Comparison of ENCODE assay signal across 8 mouse cellular contexts in the genomic region with DNA sequence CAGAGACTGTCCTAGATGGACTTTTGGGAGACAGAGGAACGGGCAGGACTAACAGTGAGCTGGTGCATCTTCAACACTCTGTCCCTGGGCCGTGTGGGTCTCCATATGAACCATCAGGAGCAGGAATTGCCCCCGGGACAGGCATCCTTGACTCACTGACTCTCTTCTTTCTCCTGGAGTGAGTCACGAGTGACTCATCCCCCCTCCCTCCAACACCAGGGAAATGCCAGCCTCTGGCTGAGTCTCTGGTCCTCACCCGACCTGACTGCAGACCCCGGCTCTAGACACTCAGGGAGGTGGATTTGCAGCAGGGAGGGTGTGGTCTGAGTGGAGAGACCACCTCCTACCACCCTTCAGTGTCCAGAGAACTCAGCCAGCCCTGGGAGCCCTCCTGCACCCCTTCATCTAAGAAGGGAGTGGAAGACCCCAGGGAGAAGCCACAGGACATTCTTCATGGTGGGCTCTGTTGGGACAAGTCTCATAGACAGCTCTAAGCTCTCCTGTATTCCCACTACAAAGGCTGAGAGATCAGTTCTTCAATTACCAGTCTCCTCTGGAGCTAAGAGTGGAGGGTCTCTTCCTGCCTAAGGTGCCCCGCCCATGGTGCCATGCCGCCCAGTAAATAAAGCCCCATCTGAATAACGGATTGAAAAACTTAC. TPM values are rescaled to one million over a fixed set of nuclear protein-coding genes. Genes with fewer than 3 reads are reported as not detected.
DNase-seq lines count a peak whose midpoint lies in the region; ATAC-seq and TF ChIP-seq lines count a peak whose summit lies in the region.

No protein-coding gene starts in this region.

- no peak overlapping the region for H3K4me3 ChIP-seq in left cerebral cortex, adult 2 months
- H3K4me3 ChIP-seq in limb, embryonic 12.5 days (replicated peaks) = peak overlapping the region; percentile 37
- peak overlapping the region; percentile 59 for H3K4me3 ChIP-seq in small intestine, adult 2 months (ENCODE audit: low read depth, low read length)

- peak; percentile 60 for ATAC-seq in Patski
- ATAC-seq in limb, embryonic 12.5 days (ENCODE audit: insufficient number of reproducible peaks, insufficient read depth, low FRiP score, low TSS enrichment, low read depth) = no peak
- ATAC-seq in megakaryocyte progenitor cell, adult 5-6 weeks (replicated peaks; ENCODE audit: poor library complexity) = no peak

- TF ChIP-seq POLR2A in small intestine, adult 2 months (IDR thresholded peaks at IDR 0.05; ENCODE audit: low read depth, low read length) = no peak

- CTCF ChIA-PET in Patski (lab: Charles Lee) = no interaction called here

- TF ChIP-seq CTCF in left cerebral cortex, adult 2 months (IDR thresholded peaks at IDR 0.05) = no peak
- TF ChIP-seq CTCF in Patski (IDR thresholded peaks at IDR 0.05) = no peak
- no peak for TF ChIP-seq CTCF in small intestine, adult 2 months (IDR thresholded peaks at IDR 0.05; ENCODE audit: extremely low read depth, insufficient read length, insufficient replicate concordance, low read depth, low read length)

- intact Hi-C loops in left cerebral cortex, adult 2 months (cut with DNase I) = no loop called here
- intact Hi-C loops in left cerebral cortex, postnatal 10 days (cut with DNase I) = no loop called here

- peak in 1 of 2 experiments; percentile 36 for DNase-seq in left cerebral cortex, adult 2 months (ENCODE audit: extremely low spot score in 1 of 2, low spot score in 2 of 2)
- DNase-seq in left cerebral cortex, postnatal 10 days (ENCODE audit: extremely low spot score in 1 of 2, low spot score in 2 of 2) = no peak
- DNase-seq in Patski (ENCODE audit: low read depth, low spot score) = peak; percentile 56
- DNase-seq in heart, adult 11 months = peak; percentile 97
- no peak for DNase-seq in spleen, postnatal 14 days (ENCODE audit: low spot score in 2 of 2)

- H3K9ac ChIP-seq in limb, embryonic 12.5 days (replicated peaks) = peak overlapping the region; percentile 48

- H3K27ac ChIP-seq in left cerebral cortex, adult 2 months = peak overlapping the region; percentile 36; the same call in 1 of the 2 replicates
- H3K27ac ChIP-seq in limb, embryonic 12.5 days = peak overlapping the region; percentile 76
- H3K27ac ChIP-seq in small intestine, adult 2 months (ENCODE audit: insufficient read depth, low read depth, low read length) = peak overlapping the region; percentile 57

- 35% methylated on average over 9 of the region's 9 CpGs for WGBS in limb, embryonic 12.5 days
- 42% methylated on average over 9 of the region's 9 CpGs for WGBS in small intestine, adult 2 months

- H3K27me3 ChIP-seq in Patski = no peaks in the 10 kb centered on the region
- H3K27me3 ChIP-seq in limb, embryonic 12.5 days = no peaks in the 10 kb centered on the region
- H3K27me3 ChIP-seq in small intestine, adult 2 months (ENCODE audit: control insufficient read depth, insufficient read depth, low read length) = no peaks in the 10 kb centered on the region

- H3K4me2 ChIP-seq in limb, embryonic 12.5 days = peak overlapping the region; percentile 56

- H3K9me3 ChIP-seq in limb, embryonic 12.5 days = peaks cover 4% of the 10 kb centered on the region; the same call in 1 of the 2 replicates

- POLR2A ChIA-PET in Patski (lab: Charles Lee) = interaction anchor here (1.8 kb wide), 1 partner anchor 47 kb away, joined by 5 read pairs; no protein-coding TSS in a partner anchor

- in situ Hi-C loops in Patski (cut with MboI; ENCODE audit: low pct_unique_long_range_greater_than_20kb) = no loop called here

- peaks cover 60% of the 10 kb centered on the region for H3K4me1 ChIP-seq in limb, embryonic 12.5 days (replicated peaks)
- H3K4me1 ChIP-seq in small intestine, adult 2 months (ENCODE audit: control insufficient read depth, insufficient read depth, insufficient read length, low read length) = peaks cover 43% of the 10 kb centered on the region

- peaks cover 4% of the 10 kb centered on the region; the same call in 1 of the 2 replicates for H3K36me3 ChIP-seq in limb, embryonic 12.5 days
- no peaks in the 10 kb centered on the region for H3K36me3 ChIP-seq in small intestine, adult 2 months (ENCODE audit: control insufficient read depth, insufficient read depth, low read length)

RNA-seq across cellular contexts. Expression of a gene that starts 0.5 kb away (rescaled TPM):
- total RNA-seq in left cerebral cortex, adult 2 months (2021) = 1 to 10 TPM; 3.1 to 8.7 TPM
- total RNA-seq in left cerebral cortex, postnatal 10 days (2021) = 1 to 10 TPM; 4.6 to 6.7 TPM
- 26.7 TPM for polyA plus RNA-seq in Patski (2021)
- polyA plus RNA-seq in limb, embryonic 12.5 days (2016; fragmentation: Nextera tagmentation; extraction: Ambion mirVana) = 58.4 and 59.0 TPM in 2 replicates
- 49.1 and 49.5 TPM in 2 replicates for polyA plus RNA-seq in small intestine, adult 2 months (2012; rRNA removed)
- 238 and 280 TPM in 2 replicates for total RNA-seq in megakaryocyte progenitor cell, adult 5-6 weeks (2015)
- total RNA-seq in megakaryocyte progenitor cell, adult 5-6 weeks (2017) = 186 and 203 TPM in 2 replicates

RNA-seq across cellular contexts. Expression of a gene that starts 3.2 kb away (rescaled TPM):
- total RNA-seq in left cerebral cortex, adult 2 months (2021) = 1 to 10 TPM; 2.3 TPM
- total RNA-seq in left cerebral cortex, postnatal 10 days (2021) = 1 to 10 TPM; 1.4 to 1.5 TPM
- 0.64 TPM for polyA plus RNA-seq in Patski (2021)
- polyA plus RNA-seq in limb, embryonic 12.5 days (2016; fragmentation: Nextera tagmentation; extraction: Ambion mirVana) = 4.3 and 5.2 TPM in 2 replicates
- 8.0 and 8.9 TPM in 2 replicates for polyA plus RNA-seq in small intestine, adult 2 months (2012; rRNA removed)
- total RNA-seq in megakaryocyte progenitor cell, adult 5-6 weeks (2015) = 0.99 and 2.0 TPM in 2 replicates
- total RNA-seq in megakaryocyte progenitor cell, adult 5-6 weeks (2017) = 2.6 and 3.3 TPM in 2 replicates

RNA-seq across cellular contexts. Expression of a gene that starts 24.0 kb away (rescaled TPM):
- total RNA-seq in left cerebral cortex, adult 2 months (2021) = 10 to 100 TPM; 21.8 to 22.3 TPM
- 10 to 100 TPM; 17.9 to 22.8 TPM for total RNA-seq in left cerebral cortex, postnatal 10 days (2021)
- 34.7 TPM for polyA plus RNA-seq in Patski (2021)
- polyA plus RNA-seq in limb, embryonic 12.5 days (2016; fragmentation: Nextera tagmentation; extraction: Ambion mirVana) = 5.0 and 6.0 TPM in 2 replicates
- 30.9 and 46.4 TPM in 2 replicates for polyA plus RNA-seq in small intestine, adult 2 months (2012; rRNA removed)
- 5.3 TPM in 2 replicates for total RNA-seq in megakaryocyte progenitor cell, adult 5-6 weeks (2015)
- total RNA-seq in megakaryocyte progenitor cell, adult 5-6 weeks (2017) = 8.1 and 17.2 TPM in 2 replicates

RNA-seq across cellular contexts. Expression of a gene that starts 24.2 kb away (rescaled TPM):
- total RNA-seq in left cerebral cortex, adult 2 months (2021) = not detected
- not detected for total RNA-seq in left cerebral cortex, postnatal 10 days (2021)
- polyA plus RNA-seq in Patski (2021) = 0.63 TPM
- 0.41 and 0.65 TPM in 2 replicates for polyA plus RNA-seq in limb, embryonic 12.5 days (2016; fragmentation: Nextera tagmentation; extraction: Ambion mirVana)
- polyA plus RNA-seq in small intestine, adult 2 months (2012; rRNA removed) = 0.41 TPM in 1 of 2 replicates, not detected in the other
- 1.3 and 1.5 TPM in 2 replicates for total RNA-seq in megakaryocyte progenitor cell, adult 5-6 weeks (2015)
- total RNA-seq in megakaryocyte progenitor cell, adult 5-6 weeks (2017) = 2.1 TPM in 1 of 2 replicates, not detected in the other

RNA-seq across cellular contexts. Expression of a gene that starts 42.5 kb away (rescaled TPM):
- total RNA-seq in left cerebral cortex, adult 2 months (2021) = 10 to 100 TPM; 13.4 to 14.7 TPM
- total RNA-seq in left cerebral cortex, postnatal 10 days (2021) = 10 to 100 TPM; 35.6 to 36.4 TPM
- 1.9 TPM for polyA plus RNA-seq in Patski (2021)
- 0.35 and 0.37 TPM in 2 replicates for polyA plus RNA-seq in limb, embryonic 12.5 days (2016; fragmentation: Nextera tagmentation; extraction: Ambion mirVana)
- polyA plus RNA-seq in small intestine, adult 2 months (2012; rRNA removed) = 5.5 and 10.4 TPM in 2 replicates
- total RNA-seq in megakaryocyte progenitor cell, adult 5-6 weeks (2015) = not detected in 2 replicates
- total RNA-seq in megakaryocyte progenitor cell, adult 5-6 weeks (2017) = under 0.01 TPM in 1 of 2 replicates, not detected in the other

Comparison
In these comparisons a context has a peak if more than half of its experiments do, and no peak if none do; other contexts are left out.
1. DNase-seq: peak in Patski (single experiment) and heart, adult 11 months (single experiment); none in left cerebral cortex, postnatal 10 days (0 of 2) and spleen, postnatal 14 days (0 of 2).
2. RNA of a gene that starts 0.5 kb away (total RNA-seq): 186 to 280 TPM in megakaryocyte progenitor cell, adult 5-6 weeks; 3.1 to 8.7 TPM in left cerebral cortex, adult 2 months and 4.6 to 6.7 TPM in left cerebral cortex, postnatal 10 days; every median in the first group is over 10 times any median in the second.
3. Peak in every context shown above with its lines, with median percentiles within 50 percentile points of each other: H3K27ac ChIP-seq.